Mouse (Mus musculus) urinary bladder, postnatal 14 days (tissue): ENCODE data around the gene Snapc2.

Source experiments
- DNase-seq: peaks from one replicate; pipeline ENCODE4 v3.0.0; 2021; ENCODE audit warnings: low spot score

The Snapc2 gene

GRCm38 (mm10) chr8:4265160-4265914 is 12.5 kb downstream of the Snapc2 start:
- DNase-seq, result no peak

GRCm38 (mm10) chr8:4267627-4268026 is 14.7 kb downstream of the Snapc2 start:
- DNase-seq, result no peak

- DNase-seq, result no peak
Observed at GRCm38 (mm10) chr8:4269609-4270008, 16.7 kb downstream of the Snapc2 start.

DNA sequence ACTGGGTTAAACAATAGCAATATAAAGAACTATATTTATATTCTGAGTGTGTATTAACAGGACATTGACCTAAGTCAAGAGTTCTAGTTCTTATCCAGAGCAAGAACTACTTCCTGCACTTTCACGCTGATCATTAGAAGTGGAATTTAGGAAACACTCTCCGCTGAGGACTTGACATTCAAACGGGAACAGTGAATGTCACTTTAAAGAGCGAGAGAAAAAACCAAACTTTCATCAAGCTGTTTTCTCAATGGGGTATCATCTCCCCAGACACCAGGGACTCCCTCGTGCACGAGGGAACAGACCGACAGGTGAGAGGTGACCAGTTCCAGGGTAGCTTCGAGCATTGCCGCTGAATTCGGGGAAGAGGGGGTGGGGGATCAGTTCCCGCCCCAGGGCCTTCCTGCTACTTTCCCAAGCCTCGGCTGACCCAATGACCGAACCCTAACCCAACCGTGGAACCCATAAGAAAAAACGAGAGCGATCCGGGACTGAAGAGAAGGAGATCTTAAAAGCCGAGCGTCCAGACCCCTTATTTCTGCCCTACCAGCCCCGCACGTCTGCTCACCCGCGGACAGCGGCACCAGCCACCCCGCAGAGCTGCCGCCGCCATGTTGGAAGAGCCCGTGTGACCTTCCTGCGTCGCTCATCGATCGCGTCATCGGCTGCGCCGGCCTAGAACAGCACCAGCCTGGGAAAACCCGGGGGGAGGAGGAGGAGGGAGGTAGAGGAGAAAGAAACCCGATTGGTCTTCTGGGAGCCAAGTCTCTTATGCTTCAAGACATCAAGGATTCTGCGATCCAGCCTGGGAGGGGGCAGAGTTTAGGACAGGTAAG is 22.6 kb downstream of the Snapc2 start, which contains the start of gene Timm44:
Gene Timm44, minus strand, starts transcription at position 639 of the 836 bp plus-strand sequence.
- DNase-seq, result peak; percentile 96

DNA sequence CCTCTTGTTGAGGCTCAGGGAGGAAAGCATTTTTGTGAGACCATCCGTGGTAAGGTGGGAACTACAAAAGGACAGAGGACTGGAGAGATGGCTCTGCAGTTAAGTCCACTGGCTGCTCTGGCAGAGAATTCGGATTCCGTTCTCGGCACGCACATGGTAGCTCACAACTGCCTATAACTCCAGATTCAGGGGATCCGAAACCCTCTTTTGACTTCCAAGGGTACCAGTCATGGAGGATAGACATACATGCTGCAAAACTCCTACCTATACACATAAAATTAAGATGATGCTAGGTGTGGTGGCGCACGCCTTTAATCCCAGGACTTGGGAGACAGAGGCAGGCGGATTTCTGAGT is 23.2 kb downstream of the Snapc2 start:
- DNase-seq, result no peak

GRCm38 (mm10) chr8:4292738-4293137 is 39.9 kb downstream of the Snapc2 start:
- no peak for DNase-seq

- DNase-seq, result no peak
Observed at GRCm38 (mm10) chr8:4297822-4298221, 44.9 kb downstream of the Snapc2 start.

- no peak for DNase-seq
Observed at GRCm38 (mm10) chr8:4304124-4304547, 51.3 kb downstream of the Snapc2 start.
